Mouse (Mus musculus): ENCODE data around the gene 1700001P01Rik. TPM values are rescaled to one million over a fixed set of nuclear protein-coding genes. Genes with fewer than 3 reads are reported as not detected.

The 1700001P01Rik gene
- total RNA-seq, 4 experiments from 2014 or later = 0.65 to 1.2 (median 0.84) TPM; not detected in 1

DNA sequence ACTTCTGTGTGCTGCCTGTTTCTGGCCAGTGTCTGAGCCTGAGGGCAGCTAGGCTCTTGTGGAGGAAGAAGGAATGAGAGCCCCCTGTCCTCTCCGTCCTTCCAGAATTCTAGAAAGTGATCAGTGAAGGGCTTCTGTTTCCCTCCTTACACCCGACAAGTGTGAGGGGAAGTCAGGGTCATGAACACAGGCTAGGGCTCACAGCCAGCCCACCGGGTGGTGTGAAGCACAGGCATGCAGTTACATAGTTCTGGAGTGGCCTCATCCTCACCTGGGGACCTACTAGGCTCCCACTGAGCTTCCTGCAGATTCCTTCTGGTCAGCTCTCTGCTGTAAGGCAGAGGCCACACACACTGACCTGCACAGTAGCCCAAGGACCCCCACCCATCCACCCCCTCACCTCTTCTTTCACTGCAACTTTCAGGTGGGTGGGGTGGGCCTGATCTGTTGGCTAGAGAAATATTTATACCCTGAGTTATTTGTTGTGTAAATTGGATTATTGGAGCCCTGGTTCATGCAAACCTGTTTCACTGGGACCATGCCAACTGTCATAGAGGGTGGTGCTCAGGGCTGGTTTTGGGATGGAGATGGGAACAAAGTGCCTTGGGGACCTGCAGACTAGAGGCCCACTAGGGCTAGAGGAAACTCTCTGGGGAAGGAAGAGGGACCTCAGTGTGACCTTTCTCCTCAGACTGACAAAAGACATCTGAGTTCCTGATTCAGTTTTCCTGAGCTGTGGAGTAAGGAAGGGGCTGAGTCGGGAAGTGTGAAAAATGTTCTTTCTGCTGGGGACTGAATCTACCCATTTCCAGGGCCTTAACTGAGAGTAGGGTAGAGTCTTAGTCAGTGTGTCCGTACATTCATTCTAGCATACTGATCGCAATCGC, 33.8 kb upstream of the 1700001P01Rik start:
- no peak for DNase-seq (ENCODE audit: low spot score in 2 of 2)

- DNase-seq (ENCODE audit: low spot score in 2 of 2) = no peak
Observed at GRCm38 (mm10) chr11:97808621-97809234, 33.0 kb upstream of the 1700001P01Rik start.

- DNase-seq (ENCODE audit: low spot score in 2 of 2) = no peak
Observed at GRCm38 (mm10) chr11:97808093-97808492, 32.4 kb upstream of the 1700001P01Rik start.

GRCm38 (mm10) chr11:97807626-97808025, 31.9 kb upstream of the 1700001P01Rik start:
- DNase-seq (ENCODE audit: low spot score in 2 of 2) = no peak

DNA sequence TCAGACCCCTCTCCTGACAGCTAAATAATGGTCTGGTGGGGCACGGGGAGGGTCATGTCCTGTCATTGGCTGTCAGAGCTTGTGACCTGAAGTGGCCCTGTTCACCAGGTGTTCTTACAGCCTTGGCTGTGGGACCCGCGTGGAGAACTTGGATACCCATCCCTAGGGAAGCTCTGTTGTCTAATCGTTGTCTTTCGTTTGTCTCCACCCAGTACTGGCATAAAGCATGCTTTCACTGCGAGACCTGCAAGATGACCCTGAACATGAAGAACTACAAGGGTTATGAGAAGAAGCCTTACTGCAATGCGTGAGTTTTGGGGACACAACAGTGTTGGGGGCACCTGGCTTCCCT, 30.9 kb upstream of the 1700001P01Rik start:
- no peak for DNase-seq (ENCODE audit: low spot score in 2 of 2)

DNA sequence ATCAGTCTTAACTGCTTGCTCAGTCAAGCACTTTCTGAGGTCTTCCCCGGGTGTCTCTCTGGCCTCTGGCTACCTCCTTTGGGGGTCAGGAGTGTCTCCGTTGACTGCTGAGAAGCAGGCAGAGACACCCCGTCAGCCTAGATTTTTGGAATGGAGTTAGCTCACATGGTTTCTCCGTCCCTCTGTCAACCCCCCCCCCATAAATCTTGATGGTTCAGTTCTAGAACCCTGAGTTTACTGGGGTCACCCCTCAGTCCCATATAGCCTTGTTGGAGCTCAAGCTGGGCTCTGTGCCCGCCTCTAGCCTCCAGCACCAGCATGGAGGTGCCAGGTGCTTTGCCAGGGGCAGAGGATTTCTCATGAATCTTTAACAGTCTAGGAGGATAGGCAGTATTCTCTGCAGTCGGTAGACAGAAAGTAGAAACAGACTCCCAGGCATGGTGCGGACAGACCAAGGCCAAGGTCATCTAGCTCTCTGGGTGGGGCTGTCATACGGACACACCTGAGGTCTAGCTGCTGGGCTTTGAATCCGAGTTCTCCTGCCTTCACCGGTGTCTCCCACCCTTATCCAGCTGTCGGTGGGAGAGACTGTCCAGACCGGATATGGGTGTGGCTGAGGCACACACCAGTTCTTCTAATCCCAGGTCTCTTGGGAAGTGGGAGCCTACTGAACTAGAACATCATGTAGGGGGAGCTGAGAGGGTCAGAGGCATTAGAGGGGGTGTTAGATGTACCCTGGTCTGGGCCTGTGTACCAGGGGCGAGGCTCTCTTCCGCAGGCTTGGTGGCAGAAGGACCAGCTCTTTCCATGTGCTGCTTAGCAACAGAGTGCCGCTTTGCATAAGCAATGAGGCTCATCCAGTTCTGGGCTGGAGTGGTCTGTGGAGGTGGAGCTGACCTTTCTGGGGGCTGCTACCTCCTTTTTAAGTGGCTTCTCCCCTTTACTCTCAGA, 30.2 kb upstream of the 1700001P01Rik start:
- DNase-seq (ENCODE audit: low spot score in 2 of 2) = no peak

DNA sequence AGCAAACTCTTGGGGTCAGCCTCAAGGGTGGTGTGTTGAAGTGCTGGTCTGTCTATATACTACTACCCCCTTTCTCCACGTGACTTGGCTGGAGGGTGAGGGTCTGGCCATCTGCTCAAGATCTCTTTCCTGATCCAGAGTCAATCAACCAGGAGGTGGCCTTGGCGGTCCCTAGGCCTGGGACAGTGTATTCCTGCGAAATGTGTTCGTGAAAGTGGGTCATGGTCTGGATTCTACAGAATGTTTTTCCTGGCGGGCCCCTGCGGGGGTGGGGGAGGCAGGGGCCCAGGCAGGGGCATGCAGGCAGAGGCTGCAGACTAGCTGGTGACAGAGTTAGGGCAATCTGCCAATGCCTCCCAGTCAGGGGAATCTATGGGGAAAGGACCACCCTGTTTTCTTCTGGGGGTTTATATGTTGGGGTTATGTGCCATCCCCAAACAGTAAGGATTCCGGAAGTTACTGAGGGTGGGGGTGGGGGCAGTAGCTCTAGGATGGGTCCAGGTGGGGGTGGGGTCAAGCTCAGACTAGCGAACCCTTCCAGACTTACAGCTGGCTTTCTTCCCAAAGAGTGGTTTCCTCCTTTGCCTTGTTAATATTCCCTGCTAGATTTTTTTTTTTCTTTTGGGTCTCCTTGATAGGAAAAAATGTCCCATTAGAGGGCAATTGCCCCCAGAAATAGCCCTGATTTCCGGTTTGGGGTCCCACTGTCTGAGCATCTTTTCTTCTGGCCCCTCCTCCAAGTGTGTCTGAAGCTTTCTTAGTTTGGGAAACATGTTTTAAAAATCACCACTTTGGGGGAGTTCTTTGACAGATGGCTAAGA, 29.3 kb upstream of the 1700001P01Rik start:
- no peak for DNase-seq (ENCODE audit: low spot score in 2 of 2)

DNA sequence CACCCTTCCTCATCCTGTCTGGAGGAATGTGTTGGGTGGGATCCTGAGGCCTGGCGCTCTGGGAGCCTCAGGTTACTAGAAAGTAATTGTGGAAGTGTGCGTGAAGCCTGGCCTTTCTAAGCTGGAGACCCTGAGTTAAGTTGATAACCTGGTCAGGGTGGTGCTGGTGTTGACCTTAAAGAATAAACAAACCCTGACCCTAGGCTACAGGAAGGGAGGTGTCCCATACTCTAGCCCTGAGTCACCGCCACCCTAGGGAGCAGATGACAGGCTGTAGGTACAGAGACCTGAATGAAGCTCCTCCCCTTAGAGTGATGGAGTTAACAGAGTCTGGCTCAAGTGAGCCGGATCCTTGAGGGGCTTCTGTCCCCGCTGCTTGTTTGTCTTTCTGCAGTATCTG, 28.1 kb upstream of the 1700001P01Rik start:
- no peak for DNase-seq (ENCODE audit: low spot score in 2 of 2)

GRCm38 (mm10) chr11:97802495-97802894, 26.8 kb upstream of the 1700001P01Rik start:
- no peak for DNase-seq (ENCODE audit: low spot score in 2 of 2)

DNA sequence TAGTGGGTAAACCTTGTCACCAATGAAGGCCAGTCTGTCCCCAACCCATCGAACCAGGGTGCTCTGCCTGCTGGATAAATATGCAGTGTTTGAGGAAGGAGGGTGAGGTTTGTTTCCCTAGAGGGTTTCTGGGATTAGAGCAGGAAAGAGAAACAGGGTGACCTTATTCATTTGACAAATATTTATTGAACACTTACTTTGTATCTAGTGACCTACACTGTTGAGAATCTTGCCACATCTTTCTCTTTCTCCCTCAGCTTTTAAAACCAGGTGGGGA, 26.4 kb upstream of the 1700001P01Rik start:
- DNase-seq (ENCODE audit: low spot score in 2 of 2) = no peak

GRCm38 (mm10) chr11:97801409-97802193, 25.9 kb upstream of the 1700001P01Rik start:
- DNase-seq (ENCODE audit: low spot score in 2 of 2) = no peak

DNA sequence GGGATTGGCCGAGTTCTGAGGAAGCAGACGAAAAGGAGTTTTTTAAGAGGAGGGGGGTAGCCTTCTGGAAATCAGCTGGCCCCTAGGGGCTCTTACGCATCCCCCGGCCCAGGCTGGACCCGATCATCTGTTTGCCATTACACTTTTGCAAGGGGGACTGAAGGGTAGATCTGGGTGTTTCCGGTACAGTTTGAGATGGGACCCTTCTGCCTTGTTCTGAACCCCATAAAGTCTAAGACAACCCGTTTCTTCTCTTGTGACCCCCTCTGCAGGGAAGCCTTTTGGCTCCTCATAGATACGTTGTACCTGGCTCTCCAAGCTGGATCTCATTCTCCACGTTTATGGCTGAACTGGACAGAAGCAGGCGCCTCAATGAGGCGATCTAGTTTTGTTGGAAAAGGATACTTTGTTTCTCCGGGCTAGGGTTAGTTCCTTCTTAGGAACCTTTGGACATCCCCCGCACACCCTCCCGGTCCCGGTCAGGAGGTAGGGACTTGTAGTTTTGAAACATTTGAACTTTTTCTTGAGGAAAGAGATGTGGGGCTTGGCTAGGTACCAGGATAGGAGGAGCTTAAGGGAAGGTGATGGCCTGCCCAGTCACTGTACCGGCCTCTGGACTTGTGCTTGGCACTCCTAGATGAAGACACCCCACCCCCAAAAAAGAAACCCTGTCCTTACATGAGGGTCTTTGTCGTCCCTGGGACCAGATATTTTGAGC, 25.1 kb upstream of the 1700001P01Rik start:
- no peak for DNase-seq (ENCODE audit: low spot score in 2 of 2)

- DNase-seq (ENCODE audit: low spot score in 2 of 2) = peak in 1 of 2 experiments; percentile 62
Observed at GRCm38 (mm10) chr11:97799994-97800690, 24.4 kb upstream of the 1700001P01Rik start.

DNA sequence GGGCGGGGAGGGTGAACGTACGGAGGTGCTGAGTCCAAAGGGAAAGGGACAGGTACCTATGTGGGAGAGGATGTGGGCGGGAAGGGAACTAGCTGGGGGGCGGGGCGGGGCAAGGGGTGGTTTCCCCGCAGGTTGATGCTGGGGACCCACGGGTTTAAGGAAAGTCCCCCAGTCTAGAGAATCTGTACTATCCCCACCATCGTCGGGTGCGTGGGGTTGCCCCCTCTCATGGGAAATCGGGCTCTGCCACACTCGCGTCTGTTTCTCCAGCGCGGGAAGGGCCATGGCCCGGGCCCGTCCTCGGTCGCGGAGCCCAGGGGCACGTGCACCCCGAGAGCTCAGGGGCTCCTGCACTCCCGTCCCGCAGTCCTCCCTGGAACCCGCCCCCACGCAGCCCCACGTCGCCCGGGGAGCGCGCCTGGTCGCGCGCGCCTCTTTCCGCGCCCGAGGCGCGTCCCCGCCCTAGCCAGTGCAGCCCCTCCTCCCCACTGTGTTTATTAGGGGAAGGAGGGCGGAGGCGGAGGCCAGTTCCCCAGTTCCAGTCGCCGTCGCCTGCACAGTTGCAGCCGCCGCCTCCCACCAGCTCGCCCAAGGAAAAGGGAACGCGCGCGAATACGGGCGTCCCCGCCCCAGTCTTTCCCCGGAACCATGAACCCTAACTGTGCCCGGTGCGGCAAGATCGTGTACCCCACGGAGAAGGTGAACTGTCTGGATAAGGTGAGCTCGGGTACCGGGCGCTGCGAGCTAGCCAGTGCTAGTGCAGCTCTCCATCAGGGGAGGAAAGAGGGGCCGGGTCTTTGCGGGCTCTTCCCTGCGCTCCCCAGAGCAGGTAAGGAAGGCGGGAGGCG, 23.7 kb upstream of the 1700001P01Rik start:
- DNase-seq (ENCODE audit: low spot score in 2 of 2) = peak; percentile 75 to 82

GRCm38 (mm10) chr11:97798782-97799145, 23.0 kb upstream of the 1700001P01Rik start, which contains the start of gene Lasp1:
Gene Lasp1 (plus strand): TSS chr11:97799000.
- peak; percentile 84 to 98 for DNase-seq (ENCODE audit: low spot score in 2 of 2)

GRCm38 (mm10) chr11:97798083-97798435, 22.3 kb upstream of the 1700001P01Rik start:
- DNase-seq (ENCODE audit: low spot score in 2 of 2) = no peak

DNA sequence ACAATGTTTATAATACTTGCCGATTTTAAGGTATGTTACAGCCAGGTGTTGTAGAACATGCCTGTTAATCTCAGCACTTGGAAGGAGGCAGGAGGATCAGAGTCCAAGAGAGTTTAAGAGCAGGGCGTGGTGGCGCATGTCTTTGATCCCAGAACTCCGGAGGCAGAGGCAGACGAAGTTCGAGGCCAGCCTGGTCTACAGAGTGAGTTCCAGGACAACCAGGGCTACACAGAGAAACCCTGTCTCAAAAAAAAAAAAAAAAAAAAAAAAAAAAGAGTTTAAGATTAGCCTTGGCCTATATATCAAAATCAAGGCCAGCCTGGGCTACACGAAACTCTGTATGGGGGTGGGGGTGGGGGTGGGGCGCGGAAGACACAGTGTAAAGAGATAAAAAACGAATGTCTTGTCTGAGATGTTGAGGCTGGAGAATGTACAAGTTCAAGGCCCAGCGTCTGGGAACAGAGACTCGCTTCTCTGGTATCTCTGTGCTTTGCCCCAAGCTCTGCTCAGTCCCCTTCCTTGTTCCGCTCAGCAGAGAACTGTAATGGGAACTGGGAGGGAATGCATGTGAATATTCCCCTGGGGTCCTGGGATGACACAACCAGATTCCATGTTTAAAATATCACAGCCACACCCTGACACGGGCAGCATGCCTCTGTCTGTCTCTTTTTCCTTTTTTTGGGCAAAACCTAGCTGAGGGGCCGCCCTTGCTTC, 21.8 kb upstream of the 1700001P01Rik start:
- DNase-seq (ENCODE audit: low spot score in 2 of 2) = no peak
